Mouse (Mus musculus) heart, adult 8-10 months (tissue): ENCODE data around the gene Rnf44. TPM values are rescaled to one million over a fixed set of nuclear protein-coding genes. Genes with fewer than 3 reads are reported as not detected.

ENCODE experiments used
- DNase-seq: peaks from one replicate; pipeline ENCODE4 v3.0.0; 2022; ENCODE audit warnings: low spot score
- total RNA-seq, 4 experiments: library from RNA; stranded (reverse); gene quantifications; 2 replicates each; pipeline ENCODE4 v1.2.4; 2022

Gene Rnf44
- total RNA-seq, result 10 to 100 TPM; 46.2 to 53.4 (median 47.6) TPM

GRCm38 (mm10) chr13:54693558-54694347 lies at the start of gene Rnf44:
Gene Rnf44 (minus strand): TSS chr13:54693907.
- peak; percentile 98 for DNase-seq

GRCm38 (mm10) chr13:54738213-54738601 lies 44.5 kb upstream of the Rnf44 start:
- no peak for DNase-seq

GRCm38 (mm10) chr13:54737488-54738212 lies 43.9 kb upstream of the Rnf44 start:
- DNase-seq, result no peak

- DNase-seq, result no peak
Observed at GRCm38 (mm10) chr13:54736931-54737330, 43.2 kb upstream of the Rnf44 start.

GRCm38 (mm10) chr13:54726131-54726530 lies 32.4 kb upstream of the Rnf44 start:
- DNase-seq, result no peak

GRCm38 (mm10) chr13:54723143-54723542 lies 29.4 kb upstream of the Rnf44 start:
- no peak for DNase-seq

GRCm38 (mm10) chr13:54716916-54717315 lies 23.2 kb upstream of the Rnf44 start:
- peak; percentile 21 for DNase-seq

- no peak for DNase-seq
Observed at GRCm38 (mm10) chr13:54714996-54715395, 21.3 kb upstream of the Rnf44 start.

GRCm38 (mm10) chr13:54714393-54714792 lies 20.7 kb upstream of the Rnf44 start:
- DNase-seq, result no peak

- DNase-seq, result no peak
Observed at GRCm38 (mm10) chr13:54710866-54711265, 17.2 kb upstream of the Rnf44 start.

GRCm38 (mm10) chr13:54704890-54705289 lies 11.2 kb upstream of the Rnf44 start:
- no peak for DNase-seq

- no peak for DNase-seq
Observed at GRCm38 (mm10) chr13:54702507-54702906, 8.8 kb upstream of the Rnf44 start.

- no peak for DNase-seq
Observed at GRCm38 (mm10) chr13:54701243-54701642, 7.5 kb upstream of the Rnf44 start, which contains the start of gene Cdhr2. Gene Cdhr2 (plus strand): TSS chr13:54701461.

- no peak for DNase-seq
Observed at GRCm38 (mm10) chr13:54695479-54696230, 1.9 kb upstream of the Rnf44 start.

GRCm38 (mm10) chr13:54694348-54695060 lies 797 bp upstream of the Rnf44 start:
- DNase-seq, result peak; percentile 92

- DNase-seq, result no peak
Observed at GRCm38 (mm10) chr13:54692711-54693557, 773 bp downstream of the Rnf44 start.

- no peak for DNase-seq
Observed at GRCm38 (mm10) chr13:54691737-54692136, 2.0 kb downstream of the Rnf44 start.

- no peak for DNase-seq
Observed at GRCm38 (mm10) chr13:54690151-54690740, 3.5 kb downstream of the Rnf44 start.

- peak; percentile 95 for DNase-seq
Observed at GRCm38 (mm10) chr13:54687575-54688424, 5.9 kb downstream of the Rnf44 start.
